Mouse (Mus musculus) liver, embryonic 14.5 days (tissue): ENCODE measurements around the gene Pstk. TPM values are rescaled to one million over a fixed set of nuclear protein-coding genes. Genes with fewer than 3 reads are reported as not detected.

Source experiments
- ATAC-seq: fragments of 200-750 bp; cut with Nextera tagmentation; 2 replicates; pipeline ENCODE4 v1.8.0; 2017; ENCODE audit warnings: moderate number of reproducible peaks, mild to moderate bottlenecking, moderate library complexity; ENCODE audit not compliant: insufficient read depth
- DNase-seq, 3 experiments: peaks; one replicate each; pipeline ENCODE4 v3.0.0-alpha.2; 2012 to 2013; ENCODE audit warnings: low read depth in 3 of 3, low spot score in 3 of 3
- H3K27ac ChIP-seq: fragments of 300-500 bp; sonication (generic); 2 replicates; pipeline ENCODE4 v1.5.1; 2014; ENCODE audit warnings: moderate library complexity, mild to moderate bottlenecking, control low read depth, inconsistent platforms
- H3K27me3 ChIP-seq: fragments of 300-500 bp; sonication (generic); 2 replicates; pipeline ENCODE4 v1.6.1; 2014; ENCODE audit warnings: mild to moderate bottlenecking, low read length, moderate library complexity; ENCODE audit not compliant: control insufficient read depth, insufficient read depth
- H3K36me3 ChIP-seq: fragments of 300-500 bp; sonication (generic); replicated peaks from 2 replicates; pipeline ENCODE4 v1.6.1; 2014; ENCODE audit warnings: low read depth; ENCODE audit not compliant: control insufficient read depth, insufficient read depth
- H3K4me1 ChIP-seq, 2 experiments: fragments of 200-500 bp in 1 of 2; fragments of 300-500 bp in 1 of 2; sonication (generic) in 1 of 2; replicated peaks; 2 replicates each; pipeline ENCODE4 v1.6.1; 2012 to 2014; ENCODE audit warnings: antibody characterized with exemption in 1 of 2, inconsistent platforms in 1 of 2, low read length in 1 of 2; ENCODE audit not compliant: control insufficient read depth in 2 of 2, insufficient read depth in 2 of 2
- H3K4me2 ChIP-seq: fragments of 300-500 bp; sonication (generic); 2 replicates; pipeline ENCODE4 v1.6.1; 2014; ENCODE audit warnings: low read depth, mild to moderate bottlenecking, control low read depth, moderate library complexity
- H3K4me3 ChIP-seq, 2 experiments: fragments of 200-500 bp in 1 of 2; fragments of 300-500 bp in 1 of 2; sonication (generic) in 1 of 2; 2 replicates each; pipeline ENCODE4 v1.5.1; 2012 to 2014; ENCODE audit warnings: low read depth in 2 of 2, low read length in 2 of 2, mild to moderate bottlenecking in 2 of 2, control low read depth in 1 of 2, inconsistent platforms in 1 of 2, moderate library complexity in 1 of 2; ENCODE audit not compliant: insufficient read depth in 1 of 2
- H3K9ac ChIP-seq: fragments of 300-500 bp; sonication (generic); replicated peaks from 2 replicates; pipeline ENCODE4 v1.6.1; 2014; ENCODE audit warnings: mild to moderate bottlenecking, control low read depth, moderate library complexity
- H3K9me3 ChIP-seq: fragments of 300-500 bp; sonication (generic); 2 replicates; pipeline ENCODE4 v1.6.1; 2016; ENCODE audit warnings: low read length, mixed read lengths; ENCODE audit not compliant: control insufficient read depth
- CTCF ChIP-seq: IDR thresholded peaks from 2 replicates; pipeline ENCODE4 v1.5.1; 2016; ENCODE audit warnings: antibody characterized with exemption, low read depth, control low read depth
- EP300 ChIP-seq: IDR thresholded peaks from 2 replicates; pipeline ENCODE4 v1.6.1; 2016; ENCODE audit warnings: antibody characterized with exemption, low read depth
- WGBS: fragments of 180-500 bp; shearing (Covaris S2); extraction: QIAGEN DNeasy Blood & Tissue Kit; methylation state at CpG from one replicate; pipeline ENCODE4 v1.1.7; 2014; ENCODE audit not compliant: insufficient replicate concordance; 5-methylcytosine and 5-hydroxymethylcytosine counted together
- polyA plus RNA-seq, 2 experiments: library from polyadenylated mRNA; depleted of rRNA in 1 of 2; stranded (reverse) in 1 of 2; unstranded in 1 of 2; fragments of >200 nt; fragmentation: Nextera tagmentation in 1 of 2; extraction: Ambion mirVana in 1 of 2; gene quantifications; 2 replicates each; pipeline versions ENCODE4 v1.2.1 to v1.2.3; 2012 to 2014

The Pstk gene
- polyA plus RNA-seq, 2 experiments: 14.5 to 22.9 TPM

- H3K9me3 ChIP-seq: no peaks in the 10 kb centered on the region
- no peaks in the 10 kb centered on the region for H3K27me3 ChIP-seq
- no peak for DNase-seq
- H3K4me2 ChIP-seq: no peak overlapping the region
- H3K9ac ChIP-seq: no peak overlapping the region
- no peak for ATAC-seq
- TF ChIP-seq EP300 (no peak), CTCF (no peak)
- H3K4me3 ChIP-seq: no peak overlapping the region
- 0 out of 4 replicates have a peak, but pooled peaks cover 0 to 2% of the 10 kb centered on the region in 2 experiments for H3K4me1 ChIP-seq
- H3K36me3 ChIP-seq: no peaks in the 10 kb centered on the region
- no peak overlapping the region for H3K27ac ChIP-seq
Measured at GRCm38 (mm10) chr7:131417605-131418004, 46.7 kb downstream of the Pstk start.

DNA sequence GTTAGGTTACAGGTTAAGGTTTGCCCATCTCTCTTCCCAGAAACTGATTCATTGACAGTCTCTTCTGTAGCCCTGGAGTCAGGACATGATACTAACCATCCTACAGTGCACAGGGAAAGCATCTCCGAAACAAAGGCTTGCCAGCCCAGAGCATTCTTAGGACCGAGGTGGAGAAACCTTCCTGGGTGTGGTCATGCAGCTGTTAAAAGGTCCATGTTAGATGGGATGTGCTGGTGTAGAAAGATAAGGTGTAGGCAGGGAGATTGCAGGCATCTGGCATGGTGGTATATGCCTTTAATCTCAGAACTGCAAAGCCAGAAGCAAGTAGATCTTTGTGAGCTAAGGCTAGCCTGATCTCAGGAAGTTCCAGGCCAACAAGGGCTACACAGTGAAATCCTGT lies 54.0 kb downstream of the Pstk start:
- 15% methylated on average over 2 of the region's 2 CpGs for WGBS
- H3K4me2 ChIP-seq: peak overlapping the region; percentile 52
- peak; percentile 74 to 81 (median 76) for DNase-seq

GRCm38 (mm10) chr7:131427331-131427730 lies 56.4 kb downstream of the Pstk start:
- 69% methylated on average over 5 of the region's 5 CpGs for WGBS
- Histone ChIP-seq H3K27ac (no peak overlapping the region), H3K36me3 (0 out of 2 replicates have a peak, but pooled peaks cover 2% of the 10 kb centered on the region), H3K27me3 (no peaks in the 10 kb centered on the region), H3K9ac (no peak overlapping the region), H3K4me3 (no peak overlapping the region), H3K4me2 (no peak overlapping the region), H3K4me1 (peaks cover 16 to 20% of the 10 kb centered on the region in 2 experiments), H3K9me3 (no peaks in the 10 kb centered on the region)
- ATAC-seq (no peak), DNase-seq (no peak)
- TF ChIP-seq EP300: no peak

More for the DNA sequence above, 54.0 kb downstream of the Pstk start:
- peak; percentile 97 for TF ChIP-seq EP300
- no peak for TF ChIP-seq CTCF
- peak overlapping the region in 1 of 2 experiments; percentile 11; a peak in 2 of 4 replicates for H3K4me3 ChIP-seq
- peaks cover 16 to 20% of the 10 kb centered on the region in 2 experiments for H3K4me1 ChIP-seq
- peak; percentile 100 for ATAC-seq
- no peaks in the 10 kb centered on the region for H3K9me3 ChIP-seq
- no peaks in the 10 kb centered on the region for H3K27me3 ChIP-seq
- no peaks in the 10 kb centered on the region for H3K36me3 ChIP-seq
- peak overlapping the region; percentile 14; the same call in 1 of the 2 replicates for H3K9ac ChIP-seq
- peak overlapping the region; percentile 38 for H3K27ac ChIP-seq

GRCm38 (mm10) chr7:131432244-131432643 lies 61.3 kb downstream of the Pstk start:
- no peak for DNase-seq
- Histone ChIP-seq H3K27me3 (no peaks in the 10 kb centered on the region), H3K4me2 (no peak overlapping the region), H3K4me3 (no peak overlapping the region), H3K9ac (no peak overlapping the region), H3K9me3 (no peaks in the 10 kb centered on the region), H3K36me3 (0 out of 2 replicates have a peak, but pooled peaks cover 2% of the 10 kb centered on the region), H3K27ac (no peak overlapping the region), H3K4me1 (no peaks in the 10 kb centered on the region)
- ATAC-seq: no peak; the same call in 1 of the 2 replicates
- 25% methylated on average over 1 of the region's 1 CpGs for WGBS
- TF ChIP-seq CTCF (peak; percentile 59), EP300 (no peak)

DNA sequence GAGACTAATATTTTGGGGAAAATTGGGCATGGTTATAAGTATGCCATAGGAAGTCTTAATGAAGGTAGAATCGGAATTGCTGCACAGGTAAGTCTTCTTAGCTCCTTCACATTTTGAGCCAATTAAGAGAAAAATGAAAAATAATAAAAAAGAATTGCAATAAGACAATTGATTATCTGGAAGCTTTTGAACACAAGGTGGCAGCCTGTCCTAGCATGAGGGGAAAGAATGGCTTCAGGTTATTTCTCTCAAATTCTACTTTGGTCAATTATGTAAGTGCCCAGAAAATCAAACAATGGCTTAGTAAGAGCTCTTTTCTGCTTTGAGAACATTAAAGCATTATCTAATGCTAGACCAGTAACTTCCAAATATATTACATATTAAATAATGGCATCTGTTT lies 63.3 kb downstream of the Pstk start:
- Histone ChIP-seq H3K27me3 (no peaks in the 10 kb centered on the region), H3K27ac (no peak overlapping the region), H3K4me3 (no peak overlapping the region), H3K9me3 (no peaks in the 10 kb centered on the region), H3K4me2 (no peak overlapping the region), H3K9ac (no peak overlapping the region), H3K36me3 (0 out of 2 replicates have a peak, but pooled peaks cover 2% of the 10 kb centered on the region), H3K4me1 (no peaks in the 10 kb centered on the region)
- WGBS: 48% methylated on average over 1 of the region's 1 CpGs
- ATAC-seq (no peak), DNase-seq (no peak)
- TF ChIP-seq EP300: no peak
